Mouse (Mus musculus) urinary bladder, adult 2 months (tissue): Measurements from ENCODE around the gene Ccnk. TPM values are rescaled to one million over a fixed set of nuclear protein-coding genes. Genes with fewer than 3 reads are reported as not detected.
A peak's percentile ranks its signal among the peaks of the same experiment; 100 is the strongest.

Source experiments
- DNase-seq: peaks from one replicate; pipeline ENCODE4 v3.0.0; 2022; ENCODE audit warnings: low spot score
- polyA plus RNA-seq: library from polyadenylated mRNA; depleted of rRNA; stranded (reverse); fragments of >200 nt; gene quantifications from 2 replicates; pipeline ENCODE4 v1.2.3, GENCODE M21; 2012

Gene Ccnk
- polyA plus RNA-seq, 1 experiment, result 13.0 TPM

DNA sequence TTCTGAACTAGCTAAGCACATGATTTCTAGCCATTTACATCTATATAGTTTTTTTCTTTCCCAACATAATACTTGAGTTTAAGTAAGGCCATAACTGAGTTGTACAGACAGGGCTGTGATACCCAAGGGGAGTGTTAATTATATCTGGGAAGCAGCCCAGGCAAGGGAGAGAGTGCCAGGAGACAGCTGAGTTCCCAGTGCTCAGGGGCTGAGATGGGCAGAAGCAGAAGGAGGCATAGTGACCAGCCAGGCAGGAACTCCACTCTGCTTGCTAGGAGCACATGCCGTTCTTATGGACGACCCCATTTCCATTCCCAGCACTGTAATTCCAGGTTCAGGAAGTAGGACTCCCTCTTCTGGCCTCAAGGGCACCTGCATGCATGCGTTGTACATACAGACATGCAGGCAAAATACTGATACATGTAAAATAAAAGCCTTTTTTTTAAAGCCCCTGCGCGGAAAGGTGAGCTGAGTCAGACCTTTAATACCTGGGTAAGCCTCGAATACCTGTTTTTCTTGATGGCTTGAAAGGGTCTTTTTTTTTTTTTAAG is 8.2 kb downstream of the Ccnk start:
- no peak for DNase-seq

GRCm38 (mm10) chr12:108193878-108194277 is 14.5 kb downstream of the Ccnk start:
- no peak for DNase-seq

DNA sequence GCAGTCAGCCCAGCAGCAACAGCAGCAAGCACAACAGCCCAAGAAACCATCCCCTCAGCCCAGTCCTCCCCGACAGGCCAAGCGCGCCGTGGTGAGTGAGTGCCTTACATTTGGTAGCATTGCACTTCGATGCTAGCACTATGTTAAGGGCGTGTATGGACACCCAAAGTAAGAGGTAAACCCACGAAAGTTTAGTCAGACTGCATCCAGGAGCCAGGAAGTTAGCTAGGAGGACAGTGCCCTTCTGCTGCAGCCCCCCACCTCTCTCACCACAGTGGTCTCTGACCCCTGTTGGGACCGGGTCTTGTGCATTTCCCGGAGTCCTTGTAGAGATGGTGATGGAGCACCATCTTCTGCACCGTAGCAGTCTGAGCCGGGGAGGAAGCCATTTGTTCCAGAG is 16.4 kb downstream of the Ccnk start:
- no peak for DNase-seq

DNA sequence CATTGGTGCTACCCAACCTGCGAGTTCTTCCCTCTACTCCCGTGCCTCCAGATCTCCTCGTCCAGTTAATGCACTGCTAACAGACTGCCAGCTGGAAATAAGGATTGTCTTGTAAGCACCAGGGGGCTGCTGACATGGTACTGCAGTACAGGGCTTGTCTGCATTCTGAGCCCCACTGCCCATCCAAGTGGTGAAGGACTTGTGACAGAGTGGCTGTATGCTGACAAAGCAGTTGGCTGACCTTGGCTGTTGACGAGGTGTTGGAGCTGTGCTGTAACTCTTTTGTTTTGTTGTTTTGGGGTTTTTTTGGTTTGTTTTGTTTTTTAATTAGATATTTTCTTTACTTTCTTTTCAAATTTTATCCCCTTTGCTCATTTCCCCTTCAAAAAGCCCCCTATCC is 19.1 kb downstream of the Ccnk start:
- DNase-seq, result no peak

- no peak for DNase-seq
Observed at GRCm38 (mm10) chr12:108200094-108200493, 20.7 kb downstream of the Ccnk start.

DNA sequence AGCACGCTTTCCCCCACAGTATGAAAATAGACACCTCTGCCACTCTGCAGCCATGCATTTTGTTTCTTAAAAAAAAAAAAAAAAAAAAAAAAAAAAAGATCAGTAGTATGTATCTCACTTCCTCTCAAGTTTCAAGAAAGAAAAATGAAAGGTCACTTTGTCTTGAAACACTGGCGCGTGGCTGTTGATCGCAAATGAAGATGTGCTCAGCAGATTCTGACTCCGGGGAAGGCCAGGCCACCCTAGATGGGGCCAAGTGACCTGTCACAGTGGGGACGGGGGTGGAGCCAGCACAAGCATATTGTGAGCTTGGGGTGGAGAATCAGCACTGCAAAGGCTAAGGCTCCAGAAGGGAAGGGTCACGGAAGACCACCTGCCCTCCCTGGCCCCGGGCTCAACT is 24.5 kb downstream of the Ccnk start:
- peak; percentile 21 for DNase-seq

DNA sequence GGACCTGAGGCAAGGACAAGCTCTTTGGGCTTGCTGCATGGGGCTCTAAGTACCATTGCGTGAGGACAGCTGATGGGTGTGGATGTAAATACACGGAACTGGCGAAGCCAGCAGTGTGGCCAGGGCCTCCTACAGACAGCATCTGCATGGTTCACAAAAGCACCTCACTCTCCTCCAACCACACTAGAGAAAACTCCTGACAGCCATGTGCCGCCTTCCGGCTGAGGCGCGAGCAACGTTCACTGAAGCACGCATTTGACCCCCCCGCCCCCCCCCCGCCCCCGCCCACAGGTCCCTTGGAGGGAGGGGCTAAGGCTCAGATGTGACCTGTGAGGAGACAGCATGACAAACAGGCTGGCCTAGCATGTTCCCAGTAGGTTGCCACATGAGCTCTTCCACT is 25.6 kb downstream of the Ccnk start:
- no peak for DNase-seq

- DNase-seq, result peak; percentile 73
Observed at GRCm38 (mm10) chr12:108206641-108207040, 27.3 kb downstream of the Ccnk start.

DNA sequence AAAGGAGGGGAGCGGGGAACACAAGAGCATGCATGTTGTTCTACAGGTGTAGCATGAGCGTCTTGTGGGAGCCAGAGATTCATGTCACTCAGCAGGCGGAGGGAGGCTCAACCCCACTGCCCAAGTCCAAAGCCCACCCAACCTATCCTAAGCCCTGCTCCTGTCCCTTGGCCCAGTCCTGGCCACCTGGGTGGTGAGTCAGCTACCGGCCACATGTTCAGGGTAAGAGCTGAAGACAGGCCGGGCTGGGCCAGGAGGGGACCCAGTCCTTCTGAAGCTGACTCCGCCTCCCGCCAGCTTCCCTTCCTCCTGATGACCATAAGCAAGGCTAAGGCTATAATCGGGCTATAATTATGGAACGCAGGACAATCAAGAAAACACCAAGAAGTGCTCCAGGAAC is 28.8 kb downstream of the Ccnk start:
- no peak for DNase-seq

DNA sequence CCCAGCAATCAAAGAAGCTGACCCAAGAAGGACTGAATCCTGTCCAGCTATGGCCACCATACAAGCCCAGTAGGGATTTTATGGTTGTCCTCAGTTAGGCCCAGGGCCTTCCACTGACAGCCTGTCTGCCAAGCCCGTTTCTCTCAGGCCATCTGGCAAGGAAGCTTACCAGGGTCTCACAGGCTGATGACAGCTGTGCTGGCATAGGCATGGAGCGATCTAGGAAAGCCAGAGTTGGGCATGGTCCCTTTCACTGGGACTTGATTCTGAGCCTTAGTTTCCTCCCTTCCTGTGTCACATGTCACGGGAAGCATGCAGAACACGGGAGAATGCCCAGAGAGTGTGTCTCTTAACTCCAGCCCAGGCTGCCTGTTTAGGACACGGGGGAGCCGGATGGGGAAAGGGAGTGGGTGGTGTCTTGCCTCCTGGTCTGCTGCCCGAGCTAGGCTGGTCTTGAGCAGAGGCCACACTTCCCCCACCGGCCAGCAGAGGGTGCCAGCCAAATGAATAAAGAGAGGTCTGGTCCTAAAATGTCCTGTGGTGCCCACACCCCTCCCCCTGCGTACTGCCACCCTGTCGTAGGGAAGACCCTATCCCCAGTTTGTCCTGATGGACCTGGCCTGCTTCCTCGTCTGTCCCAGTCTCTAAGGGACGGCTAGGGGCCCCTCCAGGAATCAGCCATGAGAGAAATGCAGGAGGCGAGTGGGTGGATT is 29.5 kb downstream of the Ccnk start:
- no peak for DNase-seq

GRCm38 (mm10) chr12:108210623-108211022 is 31.2 kb downstream of the Ccnk start:
- no peak for DNase-seq

DNA sequence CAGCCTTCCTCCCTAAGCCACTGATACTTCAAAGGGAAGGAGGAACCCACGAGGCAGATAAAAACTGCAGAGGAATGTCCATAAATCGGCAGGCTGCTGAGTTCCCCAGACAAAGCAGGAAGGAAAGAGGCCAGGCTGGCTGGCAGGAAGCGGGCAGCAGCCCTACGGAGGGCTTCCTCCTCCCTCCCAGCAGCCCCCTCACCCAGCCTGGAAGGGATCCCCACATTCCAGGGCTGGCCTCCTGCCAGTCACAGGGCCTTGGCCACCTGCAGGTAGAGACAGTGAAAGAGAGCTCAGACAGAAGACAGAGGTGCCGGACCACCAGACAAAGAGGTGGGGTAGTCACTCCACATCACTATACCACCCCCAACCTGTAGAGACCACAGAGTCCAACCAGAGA is 32.7 kb downstream of the Ccnk start:
- DNase-seq, result no peak

- DNase-seq, result no peak
Observed at GRCm38 (mm10) chr12:108212476-108212875, 33.1 kb downstream of the Ccnk start.

DNA sequence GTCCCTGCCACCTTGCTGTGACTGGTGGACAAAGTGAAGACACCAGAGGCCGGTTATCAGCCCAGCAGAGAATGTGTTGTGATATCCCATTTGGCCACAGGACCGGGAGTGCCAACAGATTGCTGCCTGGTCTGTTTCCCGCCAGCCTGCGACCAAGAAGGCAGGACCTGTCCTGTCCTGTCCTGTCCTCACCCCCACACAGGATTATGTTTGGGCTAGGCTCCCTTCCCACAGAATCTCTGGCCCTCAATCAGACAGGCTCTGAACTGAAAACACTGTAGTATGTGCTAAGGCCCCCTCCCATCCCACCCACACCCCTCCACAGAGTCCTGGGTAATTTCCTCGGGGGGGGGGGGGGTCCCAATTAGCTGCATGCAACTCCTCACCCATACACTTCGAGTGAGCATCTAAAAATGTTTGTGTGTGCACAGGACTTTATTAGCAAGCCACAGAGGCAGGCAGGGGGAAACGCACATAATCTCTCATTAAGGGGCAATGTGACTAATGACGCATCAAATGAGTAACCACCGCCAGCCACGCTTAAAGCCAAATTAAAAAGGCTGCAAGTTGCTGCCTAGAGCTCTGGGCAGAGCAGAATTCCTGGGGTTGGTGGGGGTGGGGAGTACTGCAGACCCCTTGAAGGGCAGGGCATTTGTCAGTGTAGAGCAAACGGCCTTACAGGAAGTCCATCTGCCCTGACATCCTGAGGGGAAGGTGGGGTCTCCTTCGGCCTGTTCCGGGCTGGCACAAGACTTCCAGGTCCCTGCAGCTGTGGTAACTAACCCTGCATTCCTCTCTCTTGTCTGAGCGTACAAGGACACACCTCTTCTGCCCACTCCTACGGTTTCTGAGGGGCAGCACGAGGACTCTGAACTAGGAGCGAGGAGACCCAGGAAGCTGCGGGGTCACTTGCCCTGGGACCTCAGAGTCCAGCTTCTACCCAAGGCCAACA is 34.0 kb downstream of the Ccnk start:
- no peak for DNase-seq

DNA sequence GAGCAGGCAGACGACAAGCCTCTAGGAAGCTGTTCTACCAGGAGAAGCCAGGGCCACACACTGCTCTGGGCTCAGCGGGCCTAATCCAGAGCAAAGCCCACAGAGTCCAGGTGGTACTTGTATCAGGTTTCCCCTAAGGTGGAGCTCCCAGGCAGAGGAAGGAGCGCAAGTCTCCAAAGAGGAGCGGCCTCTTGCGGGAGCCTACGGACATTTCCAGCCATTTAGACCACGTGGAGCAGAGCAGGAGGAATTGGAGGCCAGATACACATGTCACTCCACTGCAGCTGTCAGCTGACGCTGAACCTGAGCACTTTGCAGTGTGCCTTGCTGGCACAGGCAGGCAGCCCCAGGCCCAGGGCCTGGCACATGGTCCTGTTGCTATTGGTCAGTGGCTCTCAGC is 35.7 kb downstream of the Ccnk start:
- DNase-seq, result no peak

DNA sequence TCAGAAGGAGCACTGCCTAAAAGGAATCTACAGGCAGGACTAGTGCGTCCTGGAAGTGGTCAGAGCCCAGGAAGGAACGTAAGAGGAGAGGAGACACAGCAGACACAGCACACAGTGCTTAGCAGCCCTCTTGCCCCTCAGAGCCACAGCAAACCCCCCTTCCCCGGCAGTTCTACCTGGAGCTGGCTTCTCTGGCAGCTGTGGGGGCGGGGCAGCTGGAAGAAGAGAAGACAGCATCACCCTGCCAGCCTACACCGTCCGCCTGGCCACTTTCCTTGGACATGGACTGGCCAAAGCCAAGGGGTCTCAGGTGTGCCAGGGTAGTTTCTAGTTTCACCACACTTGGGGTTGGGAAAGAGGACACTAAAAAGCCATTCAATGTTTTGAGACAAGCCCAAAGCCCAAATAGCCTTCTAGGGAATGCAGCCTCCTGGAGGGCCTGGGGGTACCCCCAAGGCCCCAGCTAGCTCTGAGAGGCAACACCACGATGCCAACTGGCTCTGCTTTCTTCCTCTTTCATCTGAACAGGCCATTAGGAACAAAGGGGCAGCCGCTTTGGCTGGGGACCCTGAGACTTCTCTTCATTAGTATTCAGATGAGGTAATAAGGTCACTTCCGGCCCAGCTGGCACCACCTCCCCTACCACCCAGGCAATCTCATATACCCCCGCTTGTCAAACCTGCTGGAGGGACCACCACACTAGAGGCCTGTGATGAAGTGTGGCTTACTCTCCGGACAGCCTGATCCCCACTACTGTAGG is 37.4 kb downstream of the Ccnk start:
- DNase-seq, result no peak

GRCm38 (mm10) chr12:108217572-108217971 is 38.2 kb downstream of the Ccnk start:
- DNase-seq, result no peak

DNA sequence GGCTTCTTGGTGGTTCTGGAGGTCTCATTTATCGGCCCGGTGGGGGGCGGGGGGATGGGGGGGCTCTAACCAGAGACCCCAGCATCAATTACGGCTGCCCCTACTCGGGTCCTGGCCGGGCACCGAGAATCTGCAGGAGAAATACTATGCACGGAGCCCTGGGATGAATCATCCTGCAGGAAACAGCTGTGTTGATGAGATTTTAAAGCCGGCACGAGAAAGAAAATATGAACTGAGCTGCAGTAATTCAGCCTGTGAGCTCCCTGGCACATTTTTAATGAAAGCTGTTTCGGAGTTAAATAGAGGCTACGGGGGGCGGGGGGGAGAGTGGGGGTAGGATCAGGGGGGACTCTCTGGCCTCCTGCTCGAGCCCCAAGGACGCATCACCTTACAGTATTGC is 39.8 kb downstream of the Ccnk start:
- no peak for DNase-seq

DNA sequence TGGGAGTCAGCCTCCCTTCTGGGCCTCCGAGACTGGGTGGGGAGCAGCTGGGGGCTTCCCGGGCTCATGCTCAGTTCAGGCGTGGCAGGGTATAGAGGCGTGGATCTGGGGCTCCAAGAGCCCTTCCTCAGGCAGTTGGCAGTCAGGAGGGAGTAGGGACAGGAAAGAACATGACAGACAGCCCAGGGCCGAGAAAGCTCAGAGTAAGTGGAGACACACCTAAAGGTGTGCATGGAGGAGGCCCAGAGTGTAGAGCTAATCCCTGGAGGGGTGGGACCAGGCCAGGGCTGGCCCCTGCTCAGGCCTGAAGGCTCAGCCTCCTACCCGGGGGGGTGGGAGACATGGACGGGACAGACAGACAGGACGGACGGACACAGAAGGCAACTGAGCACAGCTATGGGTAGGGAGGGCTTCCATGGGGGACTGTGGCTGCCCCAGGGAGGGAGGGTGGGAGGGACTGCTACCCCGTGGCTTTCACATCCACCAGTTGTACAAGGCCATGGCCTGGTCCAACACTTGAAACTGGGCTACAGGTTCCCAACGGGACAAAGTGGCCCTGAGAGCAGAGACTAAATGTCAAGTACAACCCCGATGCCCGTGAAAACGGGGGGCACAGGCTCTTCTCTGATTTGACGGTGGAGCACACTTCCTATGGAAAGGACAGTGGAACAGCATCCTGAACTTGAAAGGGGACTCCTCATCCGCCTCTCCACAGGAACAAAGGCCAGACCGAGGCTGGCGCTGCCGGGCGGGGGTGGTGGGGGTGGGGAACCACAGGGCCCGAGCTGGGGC is 40.6 kb downstream of the Ccnk start:
- no peak for DNase-seq

DNA sequence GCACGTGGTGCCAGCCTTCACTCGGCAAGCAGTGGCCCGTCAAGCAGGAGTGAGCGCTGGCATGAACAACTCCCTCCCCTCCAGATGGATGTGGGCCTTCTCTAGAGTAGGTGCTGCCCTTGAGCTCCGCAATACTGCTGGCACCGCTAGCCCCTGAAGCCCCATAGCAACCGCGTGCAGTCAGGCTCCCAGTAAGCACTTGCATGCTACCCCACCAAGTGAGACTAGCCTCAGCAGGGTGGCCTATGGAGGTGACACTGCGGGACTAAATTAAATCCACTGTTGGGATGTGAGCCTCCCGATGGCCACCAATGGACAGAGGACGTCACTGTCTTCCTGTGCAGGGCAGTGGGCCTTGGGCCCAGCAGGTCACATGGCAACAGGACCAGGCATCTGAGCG is 41.2 kb downstream of the Ccnk start:
- DNase-seq, result no peak

- no peak for DNase-seq
Observed at GRCm38 (mm10) chr12:108221206-108221605, 41.8 kb downstream of the Ccnk start.
